Mouse (Mus musculus) midbrain, embryonic 14.5 days (tissue): ENCODE measurements at regions not wholly inside any gene's neighbourhood (a gene's known extent, or its start where the extent isn't known, plus 50 kb on each side); places are given as distances from the start of the nearest gene placed in this dataset.

ENCODE experiments used
- ATAC-seq: fragments of 200-750 bp; cut with Nextera tagmentation; 2 replicates; pipeline ENCODE4 v1.8.0; 2017; ENCODE audit warnings: moderate number of reproducible peaks, moderate library complexity; ENCODE audit not compliant: low FRiP score, low TSS enrichment
- DNase-seq: peaks from one replicate; pipeline ENCODE4 v3.0.0-alpha.2; 2015
- H3K27ac ChIP-seq: fragments of 300-500 bp; sonication (generic); replicated peaks from 2 replicates; pipeline ENCODE4 v1.5.1; 2014; ENCODE audit warnings: mild to moderate bottlenecking, low read depth, low read length, moderate library complexity
- H3K27me3 ChIP-seq: fragments of 300-500 bp; sonication (generic); 2 replicates; pipeline ENCODE4 v1.6.1; 2014; ENCODE audit warnings: low read length, control low read depth, mixed read lengths; ENCODE audit not compliant: control insufficient read depth, insufficient read depth
- H3K36me3 ChIP-seq: fragments of 300-500 bp; sonication (generic); 2 replicates; pipeline ENCODE4 v1.6.1; 2014; ENCODE audit warnings: low read length, control low read depth; ENCODE audit not compliant: control insufficient read depth, insufficient read depth
- H3K4me1 ChIP-seq: fragments of 300-500 bp; sonication (generic); 2 replicates; pipeline ENCODE4 v1.6.1; 2014; ENCODE audit warnings: mild to moderate bottlenecking, antibody characterized with exemption, low read length, control low read depth; ENCODE audit not compliant: control insufficient read depth, insufficient read depth
- H3K4me2 ChIP-seq: fragments of 300-500 bp; sonication (generic); 2 replicates; pipeline ENCODE4 v1.6.1; 2014; ENCODE audit warnings: mild to moderate bottlenecking, low read length, moderate library complexity
- H3K4me3 ChIP-seq: fragments of 300-500 bp; sonication (generic); replicated peaks from 2 replicates; pipeline ENCODE4 v1.5.1; 2014; ENCODE audit warnings: low read depth, low read length
- H3K9ac ChIP-seq: fragments of 300-500 bp; sonication (generic); replicated peaks from 2 replicates; pipeline ENCODE4 v1.6.1; 2014; ENCODE audit warnings: mild to moderate bottlenecking, low read length, moderate library complexity
- H3K9me3 ChIP-seq: fragments of 300-500 bp; sonication (generic); 2 replicates; pipeline ENCODE4 v1.6.1; 2016; ENCODE audit warnings: low read length, control low read depth, mixed read lengths; ENCODE audit not compliant: control insufficient read depth
- WGBS: fragments of 180-500 bp; shearing (Covaris S2); extraction: QIAGEN DNeasy Blood & Tissue Kit; methylation state at CpG from one replicate; pipeline ENCODE4 v1.1.7; 2014; 5-methylcytosine and 5-hydroxymethylcytosine counted together

GRCm38 (mm10) chr4:99574984-99575383 lies 81.1 kb upstream of the Foxd3 start:
- DNase-seq: peak; percentile 28
- no peak for ATAC-seq
- no peak overlapping the region for H3K27ac ChIP-seq
- no peak overlapping the region for H3K9ac ChIP-seq
- no peaks in the 10 kb centered on the region for H3K9me3 ChIP-seq
- H3K4me1 ChIP-seq: peaks cover 10% of the 10 kb centered on the region
- H3K4me2 ChIP-seq: no peak overlapping the region
- WGBS: 22% methylated on average over 4 of the region's 4 CpGs
- H3K27me3 ChIP-seq: peaks cover 72% of the 10 kb centered on the region
- H3K4me3 ChIP-seq: no peak overlapping the region
- no peaks in the 10 kb centered on the region for H3K36me3 ChIP-seq

DNA sequence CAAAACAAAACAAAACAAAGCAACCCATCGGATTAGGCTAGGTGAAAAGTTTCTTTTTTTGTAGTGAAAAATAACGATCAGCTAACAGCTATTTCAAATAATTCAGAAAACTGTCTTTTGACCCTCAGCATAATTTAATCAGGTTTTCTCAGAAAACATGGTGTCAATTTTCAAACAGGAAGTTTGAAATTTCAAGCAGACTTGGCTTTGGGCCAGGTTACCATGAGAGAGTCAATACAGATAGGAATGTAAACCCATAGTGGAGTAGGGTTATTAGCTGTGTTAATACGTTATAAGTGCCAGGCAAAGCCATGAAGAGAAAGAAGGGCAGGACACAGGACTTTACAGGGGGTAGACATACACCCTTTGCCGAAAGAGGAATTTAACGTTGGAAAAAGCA lies 58.3 kb upstream of the Foxd3 start:
- Histone ChIP-seq H3K36me3 (no peaks in the 10 kb centered on the region), H3K4me1 (0 out of 2 replicates have a peak, but pooled peaks cover 3% of the 10 kb centered on the region), H3K4me2 (no peak overlapping the region), H3K4me3 (no peak overlapping the region), H3K9me3 (no peaks in the 10 kb centered on the region), H3K27me3 (peaks cover 14% of the 10 kb centered on the region), H3K9ac (no peak overlapping the region), H3K27ac (no peak overlapping the region)
- 84% methylated on average over 5 of the region's 5 CpGs for WGBS
- DNase-seq (peak; percentile 9), ATAC-seq (no peak)

- Histone ChIP-seq H3K4me1 (0 out of 2 replicates have a peak, but pooled peaks cover 3% of the 10 kb centered on the region), H3K36me3 (no peaks in the 10 kb centered on the region), H3K4me2 (no peak overlapping the region), H3K27ac (no peak overlapping the region), H3K9me3 (no peaks in the 10 kb centered on the region), H3K9ac (no peak overlapping the region), H3K4me3 (no peak overlapping the region), H3K27me3 (peaks cover 11% of the 10 kb centered on the region)
- peak; percentile 37 for DNase-seq
- no peak for ATAC-seq
- 47% methylated on average over 10 of the region's 10 CpGs for WGBS
Observed at GRCm38 (mm10) chr4:99600741-99601140, 55.4 kb upstream of the Foxd3 start.

- DNase-seq (peak; percentile 65), ATAC-seq (no peak)
- 0 out of 2 replicates have a peak, but pooled peaks cover 3% of the 10 kb centered on the region for H3K4me1 ChIP-seq
- 11% methylated on average over 6 of the region's 6 CpGs for WGBS
- peaks cover 11% of the 10 kb centered on the region for H3K27me3 ChIP-seq
- H3K4me2 ChIP-seq: no peak overlapping the region
- H3K36me3 ChIP-seq: no peaks in the 10 kb centered on the region
- H3K27ac ChIP-seq: no peak overlapping the region
- H3K9ac ChIP-seq: no peak overlapping the region
- no peaks in the 10 kb centered on the region for H3K9me3 ChIP-seq
- no peak overlapping the region for H3K4me3 ChIP-seq
Observed at GRCm38 (mm10) chr4:99601463-99601862, 54.6 kb upstream of the Foxd3 start.
